Mouse (Mus musculus) intestine, embryonic 15.5 days (tissue): ENCODE data around the gene Ahcyl2. TPM values are rescaled to one million over a fixed set of nuclear protein-coding genes. Genes with fewer than 3 reads are reported as not detected.
A peak's percentile ranks its signal among the peaks of the same experiment; 100 is the strongest.
"Not testable (repeated sequence)": the region's sequence is repeated elsewhere in the genome, so short reads cannot be mapped to it uniquely, and the experiment has no call there.

ENCODE experiments used
- ATAC-seq: fragments of 200-750 bp; cut with Nextera tagmentation; 2 replicates; pipeline ENCODE4 v1.8.0; 2017; ENCODE audit warnings: moderate TSS enrichment, moderate library complexity
- H3K27ac ChIP-seq: fragments of 300-500 bp; sonication (generic); 2 replicates; pipeline ENCODE4 v1.5.1; 2015; ENCODE audit warnings: mild to moderate bottlenecking, inconsistent platforms
- H3K27me3 ChIP-seq: fragments of 300-500 bp; sonication (generic); replicated peaks from 2 replicates; pipeline ENCODE4 v1.6.1; 2015; ENCODE audit warnings: inconsistent platforms
- H3K36me3 ChIP-seq: fragments of 300-500 bp; sonication (generic); 2 replicates; pipeline ENCODE4 v1.6.1; 2015; ENCODE audit warnings: inconsistent platforms
- H3K4me1 ChIP-seq: fragments of 300-500 bp; sonication (generic); replicated peaks from 2 replicates; pipeline ENCODE4 v1.6.1; 2015; ENCODE audit warnings: inconsistent platforms
- H3K4me2 ChIP-seq: fragments of 300-500 bp; sonication (generic); replicated peaks from 2 replicates; pipeline ENCODE4 v1.6.1; 2015; ENCODE audit warnings: mild to moderate bottlenecking, inconsistent platforms
- H3K4me3 ChIP-seq: fragments of 300-500 bp; sonication (generic); replicated peaks from 2 replicates; pipeline ENCODE4 v1.5.1; 2015; ENCODE audit warnings: inconsistent platforms
- H3K9ac ChIP-seq: fragments of 300-500 bp; sonication (generic); 2 replicates; pipeline ENCODE4 v1.6.1; 2015; ENCODE audit warnings: inconsistent platforms
- H3K9me3 ChIP-seq: fragments of 300-500 bp; sonication (generic); 2 replicates; pipeline ENCODE4 v1.6.1; 2016; ENCODE audit warnings: inconsistent platforms
- WGBS: fragments of 180-500 bp; shearing (Covaris S2); methylation state at CpG from one replicate; pipeline ENCODE4 v1.1.7; 2015; 5-methylcytosine and 5-hydroxymethylcytosine counted together
- polyA plus RNA-seq: library from polyadenylated mRNA; unstranded; fragments of >200 nt; fragmentation: Nextera tagmentation; extraction: Ambion mirVana; gene quantifications from 2 replicates; pipeline ENCODE4 v1.2.1, GENCODE M21; 2015

Ahcyl2 gene
- polyA plus RNA-seq, 1 experiment from 2014 or later = 62.1 TPM

GRCm38 (mm10) chr6:29756001-29756400 is 11.8 kb upstream of the Ahcyl2 start:
- 89% methylated on average over 5 of the region's 5 CpGs for WGBS
- ATAC-seq = no peak
- Histone ChIP-seq H3K4me2 (no peak overlapping the region), H3K9me3 (no peaks in the 10 kb centered on the region), H3K27me3 (no peaks in the 10 kb centered on the region), H3K9ac (no peak overlapping the region), H3K36me3 (peaks cover 19% of the 10 kb centered on the region), H3K27ac (no peak overlapping the region), H3K4me1 (no peaks in the 10 kb centered on the region), H3K4me3 (no peak overlapping the region)

- no peak overlapping the region for H3K9ac ChIP-seq
- peaks cover 19% of the 10 kb centered on the region for H3K36me3 ChIP-seq
- H3K4me3 ChIP-seq = no peak overlapping the region
- H3K9me3 ChIP-seq = no peaks in the 10 kb centered on the region
- WGBS = 84% methylated on average over 4 of the region's 4 CpGs
- H3K4me1 ChIP-seq = no peaks in the 10 kb centered on the region
- H3K27ac ChIP-seq = no peak overlapping the region
- no peak for ATAC-seq
- H3K4me2 ChIP-seq = no peak overlapping the region
- H3K27me3 ChIP-seq = no peaks in the 10 kb centered on the region
Measured at GRCm38 (mm10) chr6:29756476-29756875, 11.3 kb upstream of the Ahcyl2 start.

- WGBS = 39% methylated on average over 4 of the region's 4 CpGs
- no peak overlapping the region for H3K4me2 ChIP-seq
- H3K36me3 ChIP-seq = peaks cover 23% of the 10 kb centered on the region
- no peak overlapping the region for H3K9ac ChIP-seq
- 0 out of 2 replicates have a peak, but pooled peaks have one; percentile 41 for ATAC-seq
- H3K9me3 ChIP-seq = no peaks in the 10 kb centered on the region
- H3K27ac ChIP-seq = no peak overlapping the region
- no peak overlapping the region for H3K4me3 ChIP-seq
- no peaks in the 10 kb centered on the region for H3K4me1 ChIP-seq
- no peaks in the 10 kb centered on the region for H3K27me3 ChIP-seq
Measured at GRCm38 (mm10) chr6:29758417-29758816, 9.4 kb upstream of the Ahcyl2 start.

DNA sequence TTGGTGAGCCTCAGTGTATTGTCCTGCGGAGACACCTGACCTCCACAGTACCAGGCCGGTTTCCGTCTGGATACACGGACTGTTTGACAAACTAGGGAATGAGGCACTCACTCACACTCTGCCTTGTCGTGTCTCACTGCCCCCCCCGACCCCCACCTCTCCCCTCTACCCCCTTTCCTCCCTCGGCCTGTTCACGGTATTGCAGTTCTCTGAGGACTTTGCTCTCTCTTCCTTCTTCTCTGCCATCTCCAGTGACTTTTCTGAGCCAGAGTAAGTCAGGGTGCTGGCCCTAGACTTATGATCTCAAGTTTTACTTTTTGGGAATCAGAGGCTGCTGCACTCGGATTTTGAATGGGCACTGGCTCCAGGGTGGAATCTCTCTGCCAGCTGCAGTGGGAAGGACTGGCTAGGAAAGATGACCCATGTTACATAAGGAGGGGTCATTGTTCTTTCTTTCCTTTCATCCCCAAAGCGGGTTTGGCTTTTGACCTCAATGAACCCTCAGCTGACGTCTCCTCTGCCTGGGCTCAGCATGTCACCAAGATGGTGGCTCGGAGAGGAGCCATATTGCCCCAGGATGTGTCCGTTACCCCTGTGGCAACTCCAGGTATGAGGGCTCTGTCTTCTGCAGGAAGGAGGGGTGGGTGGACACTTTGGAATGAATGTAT is 8.7 kb upstream of the Ahcyl2 start:
- Histone ChIP-seq H3K4me3 (no peak overlapping the region), H3K27ac (no peak overlapping the region), H3K4me1 (no peaks in the 10 kb centered on the region), H3K27me3 (no peaks in the 10 kb centered on the region), H3K9ac (no peak overlapping the region), H3K4me2 (no peak overlapping the region), H3K36me3 (peaks cover 21% of the 10 kb centered on the region), H3K9me3 (no peaks in the 10 kb centered on the region)
- ATAC-seq = no peak
- 83% methylated on average over 13 of the region's 13 CpGs for WGBS

GRCm38 (mm10) chr6:29760397-29760796 is 7.4 kb upstream of the Ahcyl2 start:
- 93% methylated on average over 2 of the region's 2 CpGs for WGBS
- not testable (repeated sequence) for H3K9me3 ChIP-seq, H3K27me3 ChIP-seq, H3K4me1 ChIP-seq, H3K27ac ChIP-seq, H3K4me3 ChIP-seq, H3K4me2 ChIP-seq, H3K9ac ChIP-seq, ATAC-seq
- peaks cover 18% of the 10 kb centered on the region for H3K36me3 ChIP-seq

- no peak overlapping the region for H3K4me2 ChIP-seq
- no peak overlapping the region for H3K4me3 ChIP-seq
- H3K9ac ChIP-seq = no peak overlapping the region
- H3K36me3 ChIP-seq = peaks cover 14% of the 10 kb centered on the region
- 92% methylated on average over 4 of the region's 4 CpGs for WGBS
- H3K4me1 ChIP-seq = no peaks in the 10 kb centered on the region
- H3K27ac ChIP-seq = no peak overlapping the region
- no peak for ATAC-seq
- H3K27me3 ChIP-seq = no peaks in the 10 kb centered on the region
- H3K9me3 ChIP-seq = no peaks in the 10 kb centered on the region
Measured at GRCm38 (mm10) chr6:29761282-29761681, 6.5 kb upstream of the Ahcyl2 start.

GRCm38 (mm10) chr6:29762524-29762923 is 5.3 kb upstream of the Ahcyl2 start:
- H3K9ac ChIP-seq = no peak overlapping the region
- no peak; the same call in 1 of the 2 replicates for ATAC-seq
- no peak overlapping the region for H3K4me2 ChIP-seq
- H3K9me3 ChIP-seq = no peaks in the 10 kb centered on the region
- H3K27me3 ChIP-seq = no peaks in the 10 kb centered on the region
- 54% methylated on average over 4 of the region's 4 CpGs for WGBS
- no peak overlapping the region for H3K27ac ChIP-seq
- H3K36me3 ChIP-seq = peaks cover 8% of the 10 kb centered on the region
- no peak overlapping the region for H3K4me3 ChIP-seq
- no peaks in the 10 kb centered on the region for H3K4me1 ChIP-seq

GRCm38 (mm10) chr6:29766874-29767273 is 937 bp upstream of the Ahcyl2 start:
- no peaks in the 10 kb centered on the region for H3K27me3 ChIP-seq
- no peak for ATAC-seq
- no peak overlapping the region for H3K4me2 ChIP-seq
- H3K4me1 ChIP-seq = 0 out of 2 replicates have a peak, but pooled peaks cover 2% of the 10 kb centered on the region
- H3K9me3 ChIP-seq = no peaks in the 10 kb centered on the region
- H3K4me3 ChIP-seq = no peak overlapping the region
- H3K36me3 ChIP-seq = peaks cover 3% of the 10 kb centered on the region; the same call in 1 of the 2 replicates
- WGBS = 90% methylated on average over 2 of the region's 2 CpGs
- H3K27ac ChIP-seq = no peak overlapping the region
- no peak overlapping the region for H3K9ac ChIP-seq

GRCm38 (mm10) chr6:29768791-29769441 is 1.1 kb downstream of the Ahcyl2 start:
- WGBS = under 1% methylated on average over 49 of the region's 50 CpGs
- no peaks in the 10 kb centered on the region for H3K27me3 ChIP-seq
- peak; percentile 58 for ATAC-seq
- H3K27ac ChIP-seq = peak overlapping the region; percentile 90
- 0 out of 2 replicates have a peak, but pooled peaks cover 2% of the 10 kb centered on the region for H3K4me1 ChIP-seq
- peak overlapping the region; percentile 79 for H3K9ac ChIP-seq
- peak overlapping the region; percentile 66 for H3K4me2 ChIP-seq
- H3K4me3 ChIP-seq = peak overlapping the region; percentile 94
- H3K36me3 ChIP-seq = no peaks in the 10 kb centered on the region
- H3K9me3 ChIP-seq = no peaks in the 10 kb centered on the region

GRCm38 (mm10) chr6:29770672-29771321 is 3.0 kb downstream of the Ahcyl2 start:
- Histone ChIP-seq H3K36me3 (no peaks in the 10 kb centered on the region), H3K4me2 (no peak overlapping the region), H3K27ac (no peak overlapping the region), H3K4me3 (no peak overlapping the region), H3K9me3 (no peaks in the 10 kb centered on the region), H3K4me1 (0 out of 2 replicates have a peak, but pooled peaks cover 2% of the 10 kb centered on the region), H3K27me3 (no peaks in the 10 kb centered on the region), H3K9ac (no peak overlapping the region)
- ATAC-seq = no peak
- 50% methylated on average over 2 of the region's 2 CpGs for WGBS

DNA sequence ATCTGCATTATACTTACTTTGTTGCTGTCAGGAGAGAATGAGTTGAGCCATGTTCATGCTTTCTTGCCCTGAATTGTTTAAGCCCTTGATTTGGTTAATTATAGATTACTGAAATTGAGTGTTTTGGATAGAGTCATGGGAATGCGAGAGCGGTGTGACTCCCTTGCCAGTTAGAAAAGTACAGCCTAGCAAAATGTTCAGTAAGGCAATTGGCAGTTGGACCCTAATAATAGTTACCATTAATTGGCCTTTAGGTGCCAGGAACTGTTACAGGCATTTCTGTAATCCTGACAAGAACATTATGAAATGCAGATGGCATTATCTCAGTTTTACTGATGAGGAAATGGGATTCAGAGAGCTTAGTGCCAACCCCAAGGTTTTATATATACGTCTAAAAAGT is 4.4 kb downstream of the Ahcyl2 start:
- no peak for ATAC-seq
- H3K27me3 ChIP-seq = no peaks in the 10 kb centered on the region
- no peaks in the 10 kb centered on the region for H3K36me3 ChIP-seq
- H3K4me1 ChIP-seq = 0 out of 2 replicates have a peak, but pooled peaks cover 2% of the 10 kb centered on the region
- 93% methylated on average over 3 of the region's 3 CpGs for WGBS
- no peaks in the 10 kb centered on the region for H3K9me3 ChIP-seq
- H3K4me2 ChIP-seq = no peak overlapping the region
- no peak overlapping the region for H3K27ac ChIP-seq
- H3K9ac ChIP-seq = no peak overlapping the region
- H3K4me3 ChIP-seq = no peak overlapping the region

DNA sequence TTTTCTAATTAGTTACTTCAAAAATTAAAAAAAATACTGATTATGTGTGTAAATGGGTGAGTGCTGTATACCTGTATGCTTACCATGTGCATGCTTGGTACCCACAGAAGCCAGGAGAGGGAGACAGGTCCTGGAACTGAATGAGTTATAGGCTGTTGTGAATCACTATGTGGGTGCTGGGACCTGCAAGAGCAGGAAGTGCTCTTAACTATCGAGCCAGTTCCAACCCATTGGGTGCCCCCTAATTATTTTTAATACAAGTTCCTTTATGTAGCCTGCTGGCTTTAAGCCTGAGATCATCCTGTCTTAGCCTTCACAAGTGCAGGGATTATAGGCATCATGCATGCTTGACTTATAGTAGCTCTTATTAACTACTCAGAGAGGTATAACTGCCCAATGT is 6.3 kb downstream of the Ahcyl2 start:
- no peaks in the 10 kb centered on the region for H3K27me3 ChIP-seq
- WGBS = 80% methylated on average over 1 of the region's 1 CpGs
- H3K27ac ChIP-seq = no peak overlapping the region
- ATAC-seq = no peak
- H3K4me1 ChIP-seq = 0 out of 2 replicates have a peak, but pooled peaks cover 2% of the 10 kb centered on the region
- H3K4me3 ChIP-seq = no peak overlapping the region
- H3K36me3 ChIP-seq = no peaks in the 10 kb centered on the region
- no peaks in the 10 kb centered on the region for H3K9me3 ChIP-seq
- no peak overlapping the region for H3K4me2 ChIP-seq
- H3K9ac ChIP-seq = no peak overlapping the region
